Mouse (Mus musculus): ENCODE measurements around the gene Exoc2. TPM values are rescaled to one million over a fixed set of nuclear protein-coding genes. Genes with fewer than 3 reads are reported as not detected.

Gene Exoc2
- polyA plus RNA-seq, 1 experiment from 2014 or later: 17.1 TPM

DNA sequence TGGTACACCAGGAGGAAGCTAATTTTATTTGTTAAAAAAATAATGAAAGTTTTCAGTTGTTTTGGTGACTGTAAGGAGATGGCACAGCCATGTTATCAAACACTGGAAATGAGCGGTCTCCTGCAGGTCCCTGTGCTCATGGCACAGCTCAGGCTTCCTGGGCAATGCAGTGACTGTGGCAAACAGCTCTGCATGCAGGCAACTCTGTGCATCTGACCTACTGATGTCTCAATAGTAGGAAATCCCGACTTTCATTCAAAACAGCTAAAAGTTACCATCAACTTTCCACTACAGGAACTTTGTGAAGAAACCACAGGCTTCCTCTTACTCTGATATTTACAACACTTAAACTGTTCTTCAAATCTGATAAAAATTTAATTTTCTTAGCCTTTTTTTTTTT, 154.0 kb downstream of the Exoc2 start:
- H3K27me3 ChIP-seq (replicated peaks; ENCODE audit: insufficient read depth, low read length): no peaks in the 10 kb centered on the region
- WGBS: 82% methylated on average over 2 of the region's 2 CpGs
- ATAC-seq: no peak
- TF ChIP-seq CTCF (IDR thresholded peaks at IDR 0.05) (no peak), EP300 (IDR thresholded peaks at IDR 0.05) (no peak)
- DNase-seq (ENCODE audit: low spot score): no peak
- H3K9ac ChIP-seq (replicated peaks; ENCODE audit: low read depth): no peak overlapping the region
- H3K36me3 ChIP-seq (ENCODE audit: insufficient read depth, low read length): peaks cover 5% of the 10 kb centered on the region
- no peaks in the 10 kb centered on the region for H3K9me3 ChIP-seq (ENCODE audit: low read length)
- no peak overlapping the region for H3K4me3 ChIP-seq (ENCODE audit: low read depth, low read length)
- no peak overlapping the region for H3K4me2 ChIP-seq (replicated peaks; ENCODE audit: low read depth, low read length)
- H3K4me1 ChIP-seq (ENCODE audit: insufficient read depth, low read depth, low read length): no peaks in the 10 kb centered on the region
- no peak overlapping the region for H3K27ac ChIP-seq (ENCODE audit: low read length)

DNA sequence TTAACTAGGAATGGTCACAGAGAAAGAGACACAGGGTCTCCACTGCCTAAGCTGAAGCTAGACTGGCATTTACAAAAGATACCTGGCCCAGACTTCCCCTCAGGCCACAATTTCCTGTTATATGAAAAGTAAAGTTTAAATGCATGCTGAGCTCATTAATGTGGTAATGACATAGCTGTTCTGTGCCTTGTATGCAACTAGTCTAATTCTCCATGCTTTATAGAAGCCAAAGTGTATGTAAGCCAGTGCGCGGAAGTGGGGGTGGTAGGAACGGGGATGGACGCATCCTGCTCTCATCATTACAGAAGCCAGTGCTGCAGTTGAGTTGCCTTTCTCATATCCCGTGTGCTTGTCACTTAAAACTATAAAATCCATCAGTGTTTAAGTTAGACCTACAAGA, 156.5 kb downstream of the Exoc2 start:
- no peaks in the 10 kb centered on the region for H3K4me1 ChIP-seq (ENCODE audit: insufficient read depth, low read depth, low read length)
- ATAC-seq (no peak), DNase-seq (ENCODE audit: low spot score) (no peak)
- no peaks in the 10 kb centered on the region for H3K9me3 ChIP-seq (ENCODE audit: low read length)
- WGBS: 97% methylated on average over 5 of the region's 5 CpGs
- H3K9ac ChIP-seq (replicated peaks; ENCODE audit: low read depth): no peak overlapping the region
- H3K27ac ChIP-seq (ENCODE audit: low read length): no peak overlapping the region
- H3K4me3 ChIP-seq (ENCODE audit: low read depth, low read length): no peak overlapping the region
- H3K27me3 ChIP-seq (replicated peaks; ENCODE audit: insufficient read depth, low read length): no peaks in the 10 kb centered on the region
- H3K4me2 ChIP-seq (replicated peaks; ENCODE audit: low read depth, low read length): no peak overlapping the region
- peaks cover 5% of the 10 kb centered on the region for H3K36me3 ChIP-seq (ENCODE audit: insufficient read depth, low read length)
- TF ChIP-seq EP300 (IDR thresholded peaks at IDR 0.05) (no peak), CTCF (IDR thresholded peaks at IDR 0.05) (no peak)

- Histone ChIP-seq H3K9ac (replicated peaks; ENCODE audit: low read depth) (no peak overlapping the region), H3K36me3 (ENCODE audit: insufficient read depth, low read length) (no peaks in the 10 kb centered on the region; the same call in 1 of the 2 replicates), H3K9me3 (ENCODE audit: low read length) (no peaks in the 10 kb centered on the region), H3K27ac (ENCODE audit: low read length) (no peak overlapping the region), H3K4me3 (ENCODE audit: low read depth, low read length) (no peak overlapping the region), H3K4me1 (ENCODE audit: insufficient read depth, low read depth, low read length) (no peaks in the 10 kb centered on the region), H3K27me3 (replicated peaks; ENCODE audit: insufficient read depth, low read length) (no peaks in the 10 kb centered on the region), H3K4me2 (replicated peaks; ENCODE audit: low read depth, low read length) (no peak overlapping the region)
- TF ChIP-seq EP300 (IDR thresholded peaks at IDR 0.05) (no peak), CTCF (IDR thresholded peaks at IDR 0.05) (no peak)
- 80% methylated on average over 5 of the region's 5 CpGs for WGBS
- no peak for ATAC-seq
- DNase-seq (ENCODE audit: low spot score): no peak
Observed at GRCm38 (mm10) chr13:30814256-30814655, 159.6 kb downstream of the Exoc2 start.

GRCm38 (mm10) chr13:30813464-30813863, 160.4 kb downstream of the Exoc2 start:
- Histone ChIP-seq H3K27me3 (replicated peaks; ENCODE audit: insufficient read depth, low read length) (no peaks in the 10 kb centered on the region), H3K4me2 (replicated peaks; ENCODE audit: low read depth, low read length) (no peak overlapping the region), H3K9me3 (ENCODE audit: low read length) (no peaks in the 10 kb centered on the region), H3K4me1 (ENCODE audit: insufficient read depth, low read depth, low read length) (no peaks in the 10 kb centered on the region), H3K36me3 (ENCODE audit: insufficient read depth, low read length) (no peaks in the 10 kb centered on the region; the same call in 1 of the 2 replicates), H3K27ac (ENCODE audit: low read length) (no peak overlapping the region), H3K9ac (replicated peaks; ENCODE audit: low read depth) (no peak overlapping the region), H3K4me3 (ENCODE audit: low read depth, low read length) (no peak overlapping the region)
- TF ChIP-seq EP300 (IDR thresholded peaks at IDR 0.05) (no peak), CTCF (IDR thresholded peaks at IDR 0.05) (no peak)
- WGBS: 78% methylated on average over 5 of the region's 5 CpGs
- ATAC-seq (no peak), DNase-seq (ENCODE audit: low spot score) (no peak)

DNA sequence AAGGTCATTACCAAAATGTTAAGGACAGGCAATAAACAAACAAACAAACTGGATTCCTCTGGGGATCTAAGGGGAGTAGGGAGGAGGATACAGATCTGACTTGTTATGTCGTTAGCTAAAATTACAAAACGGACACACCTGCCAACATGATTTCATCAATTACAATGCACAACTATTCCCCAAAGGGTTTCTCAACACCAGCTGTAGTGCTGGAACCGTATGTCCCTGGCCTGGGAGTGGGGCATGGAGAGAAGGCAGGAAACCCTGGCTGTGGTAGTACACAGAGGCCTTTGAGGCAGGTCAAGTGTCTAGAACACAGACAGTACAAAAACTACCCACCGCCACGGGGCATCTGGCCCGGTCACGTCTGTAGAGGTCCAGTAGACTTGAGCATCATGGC, 164.7 kb downstream of the Exoc2 start:
- Histone ChIP-seq H3K27me3 (replicated peaks; ENCODE audit: insufficient read depth, low read length) (no peaks in the 10 kb centered on the region), H3K9me3 (ENCODE audit: low read length) (no peaks in the 10 kb centered on the region), H3K27ac (ENCODE audit: low read length) (no peak overlapping the region), H3K4me1 (ENCODE audit: insufficient read depth, low read depth, low read length) (no peaks in the 10 kb centered on the region), H3K4me2 (replicated peaks; ENCODE audit: low read depth, low read length) (no peak overlapping the region), H3K36me3 (ENCODE audit: insufficient read depth, low read length) (no peaks in the 10 kb centered on the region), H3K9ac (replicated peaks; ENCODE audit: low read depth) (no peak overlapping the region), H3K4me3 (ENCODE audit: low read depth, low read length) (no peak overlapping the region)
- no peak for ATAC-seq
- TF ChIP-seq EP300 (IDR thresholded peaks at IDR 0.05) (no peak), CTCF (IDR thresholded peaks at IDR 0.05) (no peak)
- 92% methylated on average over 7 of the region's 7 CpGs for WGBS
- DNase-seq (ENCODE audit: low spot score): no peak

GRCm38 (mm10) chr13:30802336-30802955, 171.4 kb downstream of the Exoc2 start:
- no peak for ATAC-seq
- Histone ChIP-seq H3K4me2 (replicated peaks; ENCODE audit: low read depth, low read length) (no peak overlapping the region), H3K27me3 (replicated peaks; ENCODE audit: insufficient read depth, low read length) (no peaks in the 10 kb centered on the region), H3K4me3 (ENCODE audit: low read depth, low read length) (no peak overlapping the region), H3K27ac (ENCODE audit: low read length) (no peak overlapping the region), H3K9me3 (ENCODE audit: low read length) (no peaks in the 10 kb centered on the region), H3K36me3 (ENCODE audit: insufficient read depth, low read length) (no peaks in the 10 kb centered on the region), H3K4me1 (ENCODE audit: insufficient read depth, low read depth, low read length) (no peaks in the 10 kb centered on the region), H3K9ac (replicated peaks; ENCODE audit: low read depth) (no peak overlapping the region)
- no peak for DNase-seq (ENCODE audit: low spot score)
- no peak for TF ChIP-seq CTCF (IDR thresholded peaks at IDR 0.05)
- no peak for TF ChIP-seq EP300 (IDR thresholded peaks at IDR 0.05)
- 92% methylated on average over 5 of the region's 5 CpGs for WGBS

DNA sequence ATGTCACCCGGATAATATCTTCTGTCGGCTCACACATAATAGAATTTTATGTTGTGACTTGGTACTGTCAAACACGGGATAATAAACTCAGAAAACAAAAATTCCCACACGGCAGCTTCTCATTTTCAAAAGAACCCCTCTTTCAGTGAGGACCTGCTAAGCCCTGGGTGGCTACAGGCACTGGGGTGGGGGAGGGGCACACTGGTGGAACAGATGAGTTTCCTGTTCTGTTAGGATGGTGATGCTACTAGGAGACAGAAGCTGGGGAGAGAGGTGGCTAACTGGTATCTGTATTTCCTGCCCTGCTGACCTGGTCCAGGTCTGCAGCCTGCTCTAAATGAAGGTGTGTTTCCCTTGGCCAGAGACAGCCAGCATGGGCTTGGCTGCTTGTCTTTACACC, 172.0 kb downstream of the Exoc2 start:
- Histone ChIP-seq H3K4me3 (ENCODE audit: low read depth, low read length) (no peak overlapping the region), H3K9ac (replicated peaks; ENCODE audit: low read depth) (no peak overlapping the region), H3K4me1 (ENCODE audit: insufficient read depth, low read depth, low read length) (no peaks in the 10 kb centered on the region), H3K4me2 (replicated peaks; ENCODE audit: low read depth, low read length) (no peak overlapping the region), H3K9me3 (ENCODE audit: low read length) (no peaks in the 10 kb centered on the region), H3K36me3 (ENCODE audit: insufficient read depth, low read length) (no peaks in the 10 kb centered on the region), H3K27me3 (replicated peaks; ENCODE audit: insufficient read depth, low read length) (no peaks in the 10 kb centered on the region), H3K27ac (ENCODE audit: low read length) (no peak overlapping the region)
- TF ChIP-seq CTCF (IDR thresholded peaks at IDR 0.05): no peak
- TF ChIP-seq EP300 (IDR thresholded peaks at IDR 0.05): no peak
- DNase-seq (ENCODE audit: low spot score) (no peak), ATAC-seq (no peak)
- 67% methylated on average over 4 of the region's 4 CpGs for WGBS
